Mouse (Mus musculus) cerebellum, adult 2 months (tissue): ENCODE data around the gene Itga2.

Experiments used
- CTCF ChIP-seq: fragments of 200-500 bp; IDR thresholded peaks from 2 replicates; pipeline ENCODE4 v1.5.1; 2011; ENCODE audit warnings: low read depth, mild to moderate bottlenecking, control low read depth, low read length, moderate library complexity, borderline replicate concordance; ENCODE audit not compliant: insufficient read depth
- POLR2A ChIP-seq: fragments of 200-500 bp; IDR thresholded peaks from 2 replicates; pipeline ENCODE4 v1.6.1; 2011; ENCODE audit warnings: low read length, control low read depth, borderline replicate concordance; ENCODE audit not compliant: insufficient read depth

- no peak for TF ChIP-seq POLR2A
- TF ChIP-seq CTCF: no peak
Observed at GRCm38 (mm10) chr13:114822871-114823270, 109.0 kb downstream of the Itga2 start.
